Mouse (Mus musculus) WW6 (cell line): ENCODE data around the gene Lrp5.

ENCODE experiments used
- DNase-seq: peaks from one replicate; pipeline ENCODE4 v3.0.0-alpha.2; 2013; ENCODE audit warnings: low read depth, low spot score

Lrp5 gene

GRCm38 (mm10) chr19:3686215-3686894 is at the start of gene Lrp5:
Gene Lrp5, minus strand, starts transcription at chr19:3686564.
- DNase-seq = no peak

GRCm38 (mm10) chr19:3736001-3736400 is 49.6 kb upstream of the Lrp5 start:
- no peak for DNase-seq

GRCm38 (mm10) chr19:3730781-3731646 is 44.6 kb upstream of the Lrp5 start:
- no peak for DNase-seq

GRCm38 (mm10) chr19:3728901-3729300 is 42.5 kb upstream of the Lrp5 start:
- no peak for DNase-seq

- no peak for DNase-seq
These were observed 38.4 kb upstream of the Lrp5 start for GRCm38 (mm10) chr19:3724779-3725178.

- DNase-seq = no peak
These were observed 37.5 kb upstream of the Lrp5 start for GRCm38 (mm10) chr19:3723904-3724303.

GRCm38 (mm10) chr19:3723170-3723569 is 36.8 kb upstream of the Lrp5 start:
- DNase-seq = no peak

GRCm38 (mm10) chr19:3719362-3719891 is 33.1 kb upstream of the Lrp5 start:
- no peak for DNase-seq

GRCm38 (mm10) chr19:3718481-3719361 is 32.4 kb upstream of the Lrp5 start:
- peak; percentile 86 for DNase-seq

GRCm38 (mm10) chr19:3714381-3714780 is 28.0 kb upstream of the Lrp5 start:
- DNase-seq = no peak

GRCm38 (mm10) chr19:3710436-3710835 is 24.1 kb upstream of the Lrp5 start:
- no peak for DNase-seq

- DNase-seq = no peak
These were observed 22.8 kb upstream of the Lrp5 start for GRCm38 (mm10) chr19:3709013-3709787.

GRCm38 (mm10) chr19:3708078-3709012 is 22.0 kb upstream of the Lrp5 start, which contains the start of gene 1810055G02Rik:
Gene 1810055G02Rik, plus strand, starts transcription at chr19:3708293.
- DNase-seq = peak; percentile 99

GRCm38 (mm10) chr19:3707553-3707952 is 21.2 kb upstream of the Lrp5 start:
- no peak for DNase-seq

GRCm38 (mm10) chr19:3706258-3706657 is 19.9 kb upstream of the Lrp5 start:
- no peak for DNase-seq

- no peak for DNase-seq
These were observed 16.1 kb upstream of the Lrp5 start for GRCm38 (mm10) chr19:3702460-3702859.

- DNase-seq = peak; percentile 46
These were observed 13.4 kb upstream of the Lrp5 start for GRCm38 (mm10) chr19:3699508-3700438.

- no peak for DNase-seq
These were observed 11.7 kb upstream of the Lrp5 start for GRCm38 (mm10) chr19:3698035-3698434.

- no peak for DNase-seq
These were observed 9.6 kb upstream of the Lrp5 start for GRCm38 (mm10) chr19:3695976-3696375.
